Mouse (Mus musculus): ENCODE results near the gene Catsper4.

GRCm38 (mm10) chr4:134166906-134167305 is 60.3 kb downstream of the Catsper4 start:
- no peak for TF ChIP-seq TAL1 (IDR thresholded peaks at IDR 0.05; ENCODE audit: low read length)
- TF ChIP-seq GATA1 (IDR thresholded peaks at IDR 0.05; ENCODE audit: low read length): no peak
